Mouse (Mus musculus): ENCODE measurements at regions not wholly inside any gene's neighbourhood (a gene's known extent, or its start where the extent isn't known, plus 50 kb on each side); places are given as distances from the start of the nearest gene placed in this dataset.

- no peak overlapping the region; the same call in 1 of the 2 replicates for H3K9ac ChIP-seq (ENCODE audit: low read depth, low read length)
- H3K27me3 ChIP-seq (ENCODE audit: control insufficient read depth, insufficient read depth, low read length) = no peaks in the 10 kb centered on the region
- ATAC-seq (ENCODE audit: low FRiP score, low TSS enrichment) = peak; percentile 98
Measured at GRCm38 (mm10) chr2:95232135-95232772, 794.3 kb upstream of the Api5 start.

GRCm38 (mm10) chr2:95231739-95232134, 793.8 kb upstream of the Api5 start:
- ATAC-seq (ENCODE audit: low FRiP score, low TSS enrichment) = 0 out of 2 replicates have a peak, but pooled peaks have one; percentile 5
- no peak overlapping the region for H3K27ac ChIP-seq (ENCODE audit: low read depth, low read length)
- WGBS = 29% methylated on average over 9 of the region's 9 CpGs
- H3K27me3 ChIP-seq (ENCODE audit: control insufficient read depth, insufficient read depth, low read length) = no peaks in the 10 kb centered on the region
- no peak overlapping the region for H3K9ac ChIP-seq (ENCODE audit: low read depth, low read length)
- no peak overlapping the region for H3K4me2 ChIP-seq (replicated peaks; ENCODE audit: low read depth, low read length)
- H3K9me3 ChIP-seq (ENCODE audit: control insufficient read depth, low read length) = no peaks in the 10 kb centered on the region
- 0 out of 2 replicates have a peak, but pooled peaks cover 2% of the 10 kb centered on the region for H3K4me1 ChIP-seq (ENCODE audit: control insufficient read depth, insufficient read depth, low read length)
- H3K4me3 ChIP-seq (ENCODE audit: low read length) = no peak overlapping the region
- H3K36me3 ChIP-seq (ENCODE audit: control insufficient read depth, insufficient read depth, low read length) = no peaks in the 10 kb centered on the region

More at GRCm38 (mm10) chr2:95232135-95232772, 794.3 kb upstream of the Api5 start:
- H3K9me3 ChIP-seq (ENCODE audit: control insufficient read depth, low read length) = no peaks in the 10 kb centered on the region
- peak overlapping the region; percentile 36 for H3K4me2 ChIP-seq (replicated peaks; ENCODE audit: low read depth, low read length)
- H3K4me3 ChIP-seq (ENCODE audit: low read length) = peak overlapping the region; percentile 17
- 2% methylated on average over 15 of the region's 15 CpGs for WGBS
- H3K36me3 ChIP-seq (ENCODE audit: control insufficient read depth, insufficient read depth, low read length) = no peaks in the 10 kb centered on the region
- 0 out of 2 replicates have a peak, but pooled peaks cover 2% of the 10 kb centered on the region for H3K4me1 ChIP-seq (ENCODE audit: control insufficient read depth, insufficient read depth, low read length)
- H3K27ac ChIP-seq (ENCODE audit: low read depth, low read length) = no peak overlapping the region

DNA sequence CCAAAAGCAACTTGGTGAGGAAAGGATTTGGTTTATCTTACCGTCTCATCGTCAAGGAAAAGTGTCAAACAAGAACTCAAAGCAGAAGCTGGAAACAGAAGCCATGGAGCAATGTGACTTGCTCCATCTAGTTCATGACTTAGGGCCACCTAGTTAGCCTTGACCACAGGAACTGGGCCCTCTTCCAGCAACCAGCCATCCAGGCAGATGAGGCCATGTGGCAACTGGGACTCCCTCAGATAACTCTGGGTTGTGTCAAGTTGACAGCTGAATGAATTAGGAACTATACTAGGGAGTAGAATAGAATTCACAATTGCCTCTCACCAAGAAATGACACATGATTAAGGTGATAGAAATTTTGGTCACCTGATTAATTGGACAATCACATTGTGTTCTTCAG, 791.5 kb upstream of the Api5 start:
- Histone ChIP-seq H3K4me3 (ENCODE audit: low read length) (no peak overlapping the region), H3K9ac (ENCODE audit: low read depth, low read length) (no peak overlapping the region), H3K36me3 (ENCODE audit: control insufficient read depth, insufficient read depth, low read length) (no peaks in the 10 kb centered on the region), H3K9me3 (ENCODE audit: control insufficient read depth, low read length) (no peaks in the 10 kb centered on the region), H3K27me3 (ENCODE audit: control insufficient read depth, insufficient read depth, low read length) (no peaks in the 10 kb centered on the region), H3K27ac (ENCODE audit: low read depth, low read length) (no peak overlapping the region), H3K4me1 (ENCODE audit: control insufficient read depth, insufficient read depth, low read length) (0 out of 2 replicates have a peak, but pooled peaks cover 2% of the 10 kb centered on the region), H3K4me2 (replicated peaks; ENCODE audit: low read depth, low read length) (no peak overlapping the region)
- 83% methylated on average over 2 of the region's 2 CpGs for WGBS
- no peak for ATAC-seq (ENCODE audit: low FRiP score, low TSS enrichment)

GRCm38 (mm10) chr2:95210216-95210941, 772.4 kb upstream of the Api5 start:
- H3K36me3 ChIP-seq (ENCODE audit: control insufficient read depth, insufficient read depth, low read length) = no peaks in the 10 kb centered on the region
- H3K27me3 ChIP-seq (ENCODE audit: control insufficient read depth, insufficient read depth, low read length) = no peaks in the 10 kb centered on the region
- H3K9ac ChIP-seq (ENCODE audit: low read depth, low read length) = no peak overlapping the region
- WGBS = 4% methylated on average over 4 of the region's 4 CpGs
- ATAC-seq (ENCODE audit: low FRiP score, low TSS enrichment) = peak; percentile 84; the same call in 1 of the 2 replicates
- no peaks in the 10 kb centered on the region for H3K4me1 ChIP-seq (ENCODE audit: control insufficient read depth, insufficient read depth, low read length)
- no peak overlapping the region for H3K4me2 ChIP-seq (replicated peaks; ENCODE audit: low read depth, low read length)
- H3K4me3 ChIP-seq (ENCODE audit: low read length) = no peak overlapping the region
- no peak overlapping the region for H3K27ac ChIP-seq (ENCODE audit: low read depth, low read length)
- no peaks in the 10 kb centered on the region for H3K9me3 ChIP-seq (ENCODE audit: control insufficient read depth, low read length)

Data from kidney, embryonic 14.5 days (tissue).